10 mouse cellular contexts compared by ENCODE assay signal in genomic region chr8:11777201-11777600, GRCm38 (mm10). TPM values are rescaled to one million over a fixed set of nuclear protein-coding genes. Genes with fewer than 3 reads are reported as not detected.
DNase-seq lines count a peak whose midpoint lies in the region; ATAC-seq and TF ChIP-seq lines count a peak whose summit lies in the region.
"Had no signal": no experiment of that assay in that cellular context is flagged by ENCODE, and none has a peak within 500 bp of the region (broad histone marks: within the 10 kb centered on the region; RNA-seq: fewer than 3 reads in every experiment).

No protein-coding gene starts in this region.

- 72% methylated on average over 10 of the region's 10 CpGs for WGBS in forebrain, postnatal 0 days
- WGBS in forebrain, embryonic 11.5 days, result 86% methylated on average over 10 of the region's 10 CpGs
- WGBS in midbrain, embryonic 13.5 days, result 78% methylated on average over 10 of the region's 10 CpGs
- WGBS in midbrain, postnatal 0 days, result 64% methylated on average over 10 of the region's 10 CpGs
- WGBS in heart, embryonic 14.5 days, result 38% methylated on average over 10 of the region's 10 CpGs
- 69% methylated on average over 10 of the region's 10 CpGs for WGBS in stomach, postnatal 0 days

- TF ChIP-seq CTCF in forebrain, postnatal 0 days (IDR thresholded peaks at IDR 0.05; ENCODE audit: low read depth), result no peak
- TF ChIP-seq CTCF in midbrain, postnatal 0 days (IDR thresholded peaks at IDR 0.05), result no peak
- TF ChIP-seq CTCF in stomach, postnatal 0 days (IDR thresholded peaks at IDR 0.05; ENCODE audit: low read depth), result no peak

- H3K9ac ChIP-seq in forebrain, postnatal 0 days, result no peak overlapping the region
- no peak overlapping the region for H3K9ac ChIP-seq in forebrain, embryonic 11.5 days (ENCODE audit: low read length)
- no peak overlapping the region for H3K9ac ChIP-seq in midbrain, embryonic 13.5 days (replicated peaks)
- no peak overlapping the region for H3K9ac ChIP-seq in midbrain, postnatal 0 days (replicated peaks; ENCODE audit: low read length, poor library complexity, severe bottlenecking)
- no peak overlapping the region; the same call in 1 of the 2 replicates for H3K9ac ChIP-seq in heart, embryonic 14.5 days (ENCODE audit: low read length)
- H3K9ac ChIP-seq in stomach, postnatal 0 days (ENCODE audit: low read length), result no peak overlapping the region

- DNase-seq in forebrain, postnatal 0 days, result no peak
- no peak for DNase-seq in forebrain, embryonic 11.5 days (ENCODE audit: low spot score)
- no peak for DNase-seq in midbrain, postnatal 0 days (ENCODE audit: low spot score)
- DNase-seq in stomach, postnatal 0 days (ENCODE audit: low spot score), result no peak
- no peak for DNase-seq in kidney, postnatal 36 days
- DNase-seq: kidney, adult 2 months; liver; lung, postnatal 4 days had no signal

- H3K9me3 ChIP-seq in forebrain, postnatal 0 days (ENCODE audit: low read length), result no peaks in the 10 kb centered on the region
- no peaks in the 10 kb centered on the region for H3K9me3 ChIP-seq in forebrain, embryonic 11.5 days (ENCODE audit: control insufficient read depth, low read length)
- no peaks in the 10 kb centered on the region for H3K9me3 ChIP-seq in midbrain, embryonic 13.5 days
- no peaks in the 10 kb centered on the region for H3K9me3 ChIP-seq in midbrain, postnatal 0 days (ENCODE audit: low read length)
- H3K9me3 ChIP-seq in heart, embryonic 14.5 days (ENCODE audit: control insufficient read depth, low read length), result no peaks in the 10 kb centered on the region
- no peaks in the 10 kb centered on the region for H3K9me3 ChIP-seq in stomach, postnatal 0 days (ENCODE audit: control insufficient read depth, low read length)

- no peaks in the 10 kb centered on the region for H3K27me3 ChIP-seq in forebrain, postnatal 0 days (ENCODE audit: insufficient read depth, low read length)
- no peaks in the 10 kb centered on the region for H3K27me3 ChIP-seq in forebrain, embryonic 11.5 days (ENCODE audit: control insufficient read depth, insufficient read depth, low read length)
- no peaks in the 10 kb centered on the region for H3K27me3 ChIP-seq in midbrain, embryonic 13.5 days
- no peaks in the 10 kb centered on the region for H3K27me3 ChIP-seq in midbrain, postnatal 0 days (ENCODE audit: insufficient read depth, low read length)
- no peaks in the 10 kb centered on the region for H3K27me3 ChIP-seq in heart, embryonic 14.5 days (ENCODE audit: control insufficient read depth, insufficient read depth, low read length)
- no peaks in the 10 kb centered on the region for H3K27me3 ChIP-seq in stomach, postnatal 0 days (ENCODE audit: control insufficient read depth, insufficient read depth, low read length)

- no peak overlapping the region for H3K4me2 ChIP-seq in forebrain, postnatal 0 days (ENCODE audit: low read depth)
- H3K4me2 ChIP-seq in forebrain, embryonic 11.5 days (ENCODE audit: low read depth, low read length, severe bottlenecking), result no peak overlapping the region
- H3K4me2 ChIP-seq in midbrain, embryonic 13.5 days (replicated peaks), result no peak overlapping the region
- H3K4me2 ChIP-seq in midbrain, postnatal 0 days (ENCODE audit: low read depth, low read length, poor library complexity, severe bottlenecking), result no peak overlapping the region
- H3K4me2 ChIP-seq in heart, embryonic 14.5 days (ENCODE audit: low read length), result 0 out of 2 replicates have a peak overlapping the region, but pooled peaks have one; percentile 25
- no peak overlapping the region for H3K4me2 ChIP-seq in stomach, postnatal 0 days (replicated peaks; ENCODE audit: low read depth)

- H3K27ac ChIP-seq in forebrain, postnatal 0 days (ENCODE audit: low read depth, low read length), result 0 out of 2 replicates have a peak overlapping the region, but pooled peaks have one; percentile 21
- H3K27ac ChIP-seq in forebrain, embryonic 11.5 days (ENCODE audit: low read depth, low read length), result no peak overlapping the region
- peak overlapping the region; percentile 56; the same call in 1 of the 2 replicates for H3K27ac ChIP-seq in midbrain, embryonic 13.5 days
- no peak overlapping the region for H3K27ac ChIP-seq in midbrain, postnatal 0 days (ENCODE audit: low read depth, low read length)
- H3K27ac ChIP-seq in heart, embryonic 14.5 days (replicated peaks in 1 of 2; ENCODE audit: control insufficient read depth in 1 of 2, insufficient read depth in 1 of 2, low read depth in 2 of 2, low read length in 2 of 2), result peak overlapping the region; percentile 4 to 45; a peak in 2 of 4 replicates
- 0 out of 2 replicates have a peak overlapping the region, but pooled peaks have one; percentile 13 for H3K27ac ChIP-seq in stomach, postnatal 0 days (replicated peaks)

- peaks cover 5% of the 10 kb centered on the region; the same call in 1 of the 2 replicates for H3K36me3 ChIP-seq in forebrain, postnatal 0 days (ENCODE audit: insufficient read depth)
- H3K36me3 ChIP-seq in forebrain, embryonic 11.5 days (ENCODE audit: control insufficient read depth, insufficient read depth, low read length), result no peaks in the 10 kb centered on the region
- peaks cover 12% of the 10 kb centered on the region for H3K36me3 ChIP-seq in midbrain, embryonic 13.5 days
- peaks cover 10% of the 10 kb centered on the region for H3K36me3 ChIP-seq in midbrain, postnatal 0 days (ENCODE audit: insufficient read depth, low read length)
- peaks cover 11% of the 10 kb centered on the region for H3K36me3 ChIP-seq in heart, embryonic 14.5 days (ENCODE audit: control insufficient read depth, insufficient read depth, low read length)
- H3K36me3 ChIP-seq in stomach, postnatal 0 days (ENCODE audit: control insufficient read depth, insufficient read depth, low read length), result no peaks in the 10 kb centered on the region

- no peak for TF ChIP-seq EP300 in stomach, postnatal 0 days (optimal IDR thresholded peaks at IDR 0.05)

- peak; percentile 10; the same call in 1 of the 2 replicates for ATAC-seq in forebrain, postnatal 0 days
- no peak for ATAC-seq in forebrain, embryonic 11.5 days (replicated peaks; ENCODE audit: low FRiP score)
- ATAC-seq in midbrain, embryonic 13.5 days, result peak; percentile 37
- ATAC-seq in midbrain, postnatal 0 days (ENCODE audit: low FRiP score), result no peak
- peak; percentile 47; the same call in 1 of the 2 replicates for ATAC-seq in heart, embryonic 14.5 days (ENCODE audit: insufficient number of reproducible peaks, insufficient read depth, low FRiP score, low read depth)
- no peak for ATAC-seq in stomach, postnatal 0 days (ENCODE audit: low FRiP score, low TSS enrichment)

- no peak overlapping the region for H3K4me3 ChIP-seq in forebrain, postnatal 0 days (ENCODE audit: low read depth, low read length)
- no peak overlapping the region for H3K4me3 ChIP-seq in forebrain, embryonic 11.5 days (ENCODE audit: low read depth, low read length)
- H3K4me3 ChIP-seq in midbrain, embryonic 13.5 days (replicated peaks), result no peak overlapping the region
- no peak overlapping the region for H3K4me3 ChIP-seq in midbrain, postnatal 0 days (ENCODE audit: low read depth, low read length)
- H3K4me3 ChIP-seq in heart, embryonic 14.5 days (ENCODE audit: control insufficient read depth in 1 of 2, insufficient read depth in 1 of 2, low read depth in 1 of 2, low read length in 2 of 2), result no peak overlapping the region
- H3K4me3 ChIP-seq in stomach, postnatal 0 days (ENCODE audit: low read depth, low read length), result no peak overlapping the region

- H3K4me1 ChIP-seq in forebrain, postnatal 0 days (ENCODE audit: insufficient read depth), result peaks cover 2% of the 10 kb centered on the region; the same call in 1 of the 2 replicates
- no peaks in the 10 kb centered on the region for H3K4me1 ChIP-seq in forebrain, embryonic 11.5 days (replicated peaks; ENCODE audit: control insufficient read depth, insufficient read depth, low read length)
- peaks cover 54% of the 10 kb centered on the region for H3K4me1 ChIP-seq in midbrain, embryonic 13.5 days (replicated peaks)
- H3K4me1 ChIP-seq in midbrain, postnatal 0 days (ENCODE audit: insufficient read depth, low read length), result no peaks in the 10 kb centered on the region
- peaks cover 44 to 85% of the 10 kb centered on the region in 2 experiments for H3K4me1 ChIP-seq in heart, embryonic 14.5 days (ENCODE audit: control insufficient read depth in 2 of 2, insufficient read depth in 2 of 2, low read length in 2 of 2)
- peaks cover 18% of the 10 kb centered on the region for H3K4me1 ChIP-seq in stomach, postnatal 0 days (replicated peaks; ENCODE audit: control insufficient read depth, insufficient read depth)

RNA-seq across cellular contexts. Expression of gene Arhgef7, which starts 49.7 kb away (rescaled TPM):
- total RNA-seq in forebrain, postnatal 0 days (2014; rRNA removed), result 100 and 114 TPM in 2 replicates
- polyA plus RNA-seq in forebrain, postnatal 0 days (2015; fragmentation: Nextera tagmentation; extraction: Ambion mirVana), result 50.3 and 59.5 TPM in 2 replicates
- 81.9 and 87.3 TPM in 2 replicates for polyA plus RNA-seq in forebrain, embryonic 11.5 days (2014; fragmentation: Nextera tagmentation; extraction: Ambion mirVana)
- polyA plus RNA-seq in midbrain, embryonic 13.5 days (2015; fragmentation: Nextera tagmentation; extraction: Ambion mirVana), result 60.8 and 66.3 TPM in 2 replicates
- 87.5 and 124 TPM in 2 replicates for total RNA-seq in midbrain, postnatal 0 days (2014; rRNA removed)
- polyA plus RNA-seq in midbrain, postnatal 0 days (2015; fragmentation: Nextera tagmentation; extraction: Ambion mirVana), result 54.3 and 55.3 TPM in 2 replicates
- 67.5 and 72.1 TPM in 2 replicates for polyA plus RNA-seq in heart, embryonic 14.5 days (2014; fragmentation: Nextera tagmentation; extraction: Ambion mirVana)
- polyA plus RNA-seq in stomach, postnatal 0 days (2015; fragmentation: Nextera tagmentation; extraction: Ambion mirVana), result 12.6 and 13.7 TPM in 2 replicates

Comparison
In these comparisons a context has a peak if more than half of its experiments do, and no peak if none do; other contexts are left out.
1. ATAC-seq: peak in forebrain, postnatal 0 days (single experiment), midbrain, embryonic 13.5 days (single experiment) and heart, embryonic 14.5 days (single experiment); none in forebrain, embryonic 11.5 days (single experiment), midbrain, postnatal 0 days (single experiment) and stomach, postnatal 0 days (single experiment).
2. H3K27ac ChIP-seq: peak in forebrain, postnatal 0 days (single experiment), midbrain, embryonic 13.5 days (single experiment), heart, embryonic 14.5 days (2 of 2) and stomach, postnatal 0 days (single experiment); none in forebrain, embryonic 11.5 days (single experiment) and midbrain, postnatal 0 days (single experiment).